Mouse (Mus musculus) liver, postnatal 0 days (tissue): ENCODE results near the gene Atf1.

Source experiments
- CTCF ChIP-seq: sonication (generic); IDR thresholded peaks from 2 replicates; pipeline ENCODE4 v1.5.1; 2016; ENCODE audit warnings: antibody characterized with exemption, low read depth
- EP300 ChIP-seq: IDR thresholded peaks from 2 replicates; pipeline ENCODE4 v1.6.1; 2016; ENCODE audit warnings: antibody characterized with exemption, low read depth, mild to moderate bottlenecking

- TF ChIP-seq EP300 (no peak), CTCF (no peak)
Observed at GRCm38 (mm10) chr15:100280626-100281025, 53.0 kb downstream of the Atf1 start, which contains the start of gene Tmprss12.
